Mouse (Mus musculus): ENCODE results near the gene Cdh12.

Gene Cdh12

DNA sequence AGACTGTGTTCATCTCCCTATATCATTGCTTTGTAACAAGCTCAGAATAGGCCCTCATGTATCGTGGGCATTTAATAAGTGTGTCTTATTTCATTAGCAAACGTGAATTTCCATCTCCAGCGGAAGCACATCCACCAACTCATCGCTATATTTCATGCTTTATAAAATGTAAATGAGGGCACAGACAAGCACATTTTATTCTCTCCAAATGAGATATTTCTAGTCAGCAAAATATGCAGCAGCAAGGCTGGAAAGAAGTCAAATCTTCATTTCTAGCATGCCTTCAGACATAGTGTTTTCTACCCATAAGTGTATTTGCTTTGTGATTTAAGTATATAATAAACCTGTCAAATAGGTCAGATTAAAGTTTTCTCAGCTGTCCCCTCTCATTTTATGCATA is 262.8 kb downstream of the Cdh12 start:
- no peak for DNase-seq (ENCODE audit: low spot score in 2 of 2)

DNA sequence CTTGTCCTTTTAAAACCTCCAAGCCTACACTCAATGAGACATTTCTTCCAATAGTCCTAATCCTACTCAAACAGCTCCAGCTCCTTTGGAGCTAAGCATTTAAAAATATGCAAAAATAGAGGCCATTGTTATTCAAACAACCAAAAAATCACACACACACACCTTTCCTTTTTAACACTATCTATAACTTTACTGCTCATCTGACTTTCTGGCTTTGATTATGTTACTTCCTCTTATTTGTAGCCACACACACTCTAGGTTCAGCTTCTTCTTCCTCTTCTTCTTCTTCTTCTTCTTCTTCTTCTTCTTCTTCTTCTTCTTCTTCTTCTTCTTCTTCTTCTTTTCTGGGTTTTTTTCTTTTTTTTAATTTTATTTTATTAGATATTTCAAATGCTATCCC is 323.2 kb downstream of the Cdh12 start:
- no peak for DNase-seq (ENCODE audit: low spot score in 2 of 2)

DNA sequence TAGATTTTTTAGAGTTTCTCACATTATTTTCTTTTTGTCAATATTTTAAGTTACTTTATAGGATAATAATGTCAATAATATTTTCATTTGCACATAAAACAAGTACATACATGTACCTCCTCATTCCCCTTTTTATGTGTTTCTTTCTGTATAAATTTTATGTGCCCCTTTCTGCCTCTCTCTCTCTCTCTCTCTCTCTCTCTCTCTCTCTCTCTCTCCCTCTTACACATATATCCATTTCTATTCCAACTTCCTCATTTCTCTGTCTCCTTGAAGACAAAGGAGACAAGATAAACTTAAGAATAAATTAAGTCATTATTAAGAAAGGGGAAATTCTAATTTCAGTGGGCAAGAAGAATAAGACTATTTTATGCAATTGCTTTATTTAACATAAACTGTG is 324.4 kb downstream of the Cdh12 start:
- DNase-seq (ENCODE audit: low spot score in 2 of 2) = no peak

DNA sequence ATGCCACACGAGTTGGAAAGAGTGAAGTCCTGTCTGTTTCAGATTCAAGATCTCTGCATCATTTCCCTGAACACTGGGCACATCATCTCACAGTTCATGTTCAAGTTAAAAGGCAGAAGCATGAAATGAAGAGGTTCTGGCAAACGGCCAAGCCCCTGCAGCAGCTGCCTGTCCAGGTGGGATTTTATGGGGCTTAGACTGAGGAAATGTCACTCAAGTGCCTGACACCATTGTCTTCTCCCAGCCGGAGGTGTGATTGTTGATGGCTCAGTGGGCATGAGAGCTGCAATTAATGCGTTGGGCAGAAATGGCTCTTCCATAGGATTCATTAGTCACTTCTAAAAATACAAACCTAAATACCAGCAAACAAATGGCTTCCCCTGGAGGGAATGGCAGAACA is 347.9 kb downstream of the Cdh12 start:
- DNase-seq (ENCODE audit: low spot score in 2 of 2) = no peak

DNA sequence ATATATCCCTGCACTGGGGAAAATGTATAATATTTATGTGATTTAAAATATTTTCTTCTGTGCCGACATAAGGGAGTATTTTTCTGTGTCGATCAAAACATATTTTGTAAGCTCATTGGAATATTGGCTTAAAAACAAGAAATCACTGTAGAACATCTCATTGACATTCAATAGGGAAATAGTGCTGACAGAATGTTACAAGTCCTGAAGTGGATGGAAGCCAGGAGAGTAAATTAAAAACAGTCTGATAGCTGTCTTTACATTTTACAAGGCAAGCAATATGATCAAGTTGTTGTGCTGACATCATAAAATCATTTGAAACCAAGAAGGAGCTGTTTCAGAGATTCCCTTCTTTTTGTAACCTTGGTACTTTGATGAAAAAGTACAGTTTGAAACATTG is 349.5 kb downstream of the Cdh12 start:
- DNase-seq (ENCODE audit: low spot score in 2 of 2) = no peak

DNA sequence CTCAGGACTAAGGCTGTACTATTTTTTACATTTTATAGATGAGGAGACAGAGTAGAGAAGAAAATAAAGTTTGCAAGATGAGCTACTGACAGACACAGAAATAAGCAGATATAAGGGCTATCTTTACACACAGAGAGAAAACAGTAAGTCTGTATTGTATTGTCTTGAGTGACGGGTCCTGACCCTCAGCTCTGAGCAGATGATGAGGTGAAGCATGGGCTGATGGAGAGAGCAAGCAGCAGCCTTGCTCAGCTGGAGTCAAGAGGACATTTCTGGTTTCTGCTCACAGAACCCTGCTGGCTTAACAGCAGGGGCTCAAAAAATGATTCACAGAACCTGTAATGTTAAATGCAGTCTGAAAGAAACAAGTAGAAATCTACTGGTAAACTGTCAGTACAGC is 386.8 kb downstream of the Cdh12 start:
- no peak for DNase-seq (ENCODE audit: low spot score in 2 of 2)

DNA sequence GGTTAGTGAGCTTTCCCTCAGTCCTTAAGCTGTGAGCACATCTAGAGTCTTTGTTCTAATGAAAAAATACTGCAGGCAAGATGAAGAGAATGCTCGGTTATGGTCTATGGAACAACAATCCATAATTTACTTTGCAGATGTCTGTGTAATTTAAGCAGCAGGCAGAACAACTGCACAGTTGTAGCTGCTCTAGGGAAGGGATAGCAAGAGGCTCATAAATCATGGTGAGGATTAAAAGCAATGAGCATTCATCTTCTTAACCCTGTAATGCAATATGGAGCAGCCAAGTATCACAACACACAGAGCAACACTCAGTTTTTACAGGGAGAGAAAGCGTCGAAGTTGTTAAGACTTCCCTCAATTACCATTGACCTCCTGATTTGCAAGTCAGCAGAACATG is 387.9 kb downstream of the Cdh12 start:
- no peak for DNase-seq (ENCODE audit: low spot score in 2 of 2)

DNA sequence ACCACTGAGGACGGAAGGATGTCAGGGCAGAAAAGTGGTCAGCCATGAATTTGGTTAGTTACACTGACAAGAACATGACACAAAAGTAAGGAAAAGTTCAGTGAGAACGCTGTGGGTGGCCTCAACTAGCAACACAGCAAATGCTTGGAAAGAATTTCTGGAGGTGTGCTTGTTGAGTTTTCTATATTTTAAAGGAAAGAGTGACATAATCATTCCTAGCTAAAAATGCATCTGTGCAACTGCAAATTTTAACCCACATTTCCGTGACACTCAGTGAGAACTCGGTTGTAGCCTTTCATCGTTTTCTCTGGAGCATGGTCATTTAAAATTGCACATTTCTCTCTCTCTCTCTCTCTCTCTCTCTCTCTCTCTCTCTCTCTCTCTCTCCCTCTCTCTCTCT is 392.4 kb downstream of the Cdh12 start:
- DNase-seq (ENCODE audit: low spot score in 2 of 2) = no peak

DNA sequence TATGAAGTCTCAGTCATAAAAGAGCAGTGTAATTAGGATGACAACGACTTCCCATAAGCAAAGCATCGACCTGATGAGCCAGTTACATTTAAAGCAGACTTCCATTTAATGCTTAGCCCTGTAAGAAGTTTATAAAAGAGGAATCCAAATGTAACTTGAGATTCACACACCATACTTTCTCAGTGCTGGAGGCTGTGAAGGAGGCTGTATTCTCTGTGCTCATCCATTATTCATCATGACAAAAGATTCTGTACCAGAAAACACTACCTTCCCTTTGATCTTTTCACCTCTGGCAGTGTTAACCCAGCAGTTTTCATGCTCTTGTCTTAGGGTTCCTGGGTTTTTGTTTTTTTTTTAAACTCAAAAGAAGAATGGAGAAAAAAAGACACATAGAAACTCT is 414.0 kb downstream of the Cdh12 start:
- no peak for DNase-seq (ENCODE audit: low spot score in 2 of 2)

DNA sequence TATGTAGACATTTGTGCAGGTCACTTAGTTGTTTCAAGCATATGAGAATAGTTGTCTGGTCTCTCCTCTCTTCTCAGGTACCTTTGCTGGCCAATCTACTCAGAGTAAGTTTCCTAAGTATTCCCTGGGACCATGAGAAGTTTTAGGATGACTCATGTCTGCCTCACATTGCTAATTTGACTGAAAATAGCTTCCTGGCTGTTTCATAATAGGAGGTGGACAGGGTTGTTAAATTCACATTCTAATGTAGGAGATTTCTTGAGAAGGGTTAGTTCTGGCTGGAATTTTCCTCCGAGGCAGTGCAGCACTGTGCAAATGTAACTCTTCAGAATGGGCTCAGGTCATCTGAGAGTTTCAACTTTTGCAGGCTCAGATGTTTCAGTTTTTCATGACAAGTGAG is 423.5 kb downstream of the Cdh12 start:
- no peak for DNase-seq (ENCODE audit: low spot score in 2 of 2)

DNA sequence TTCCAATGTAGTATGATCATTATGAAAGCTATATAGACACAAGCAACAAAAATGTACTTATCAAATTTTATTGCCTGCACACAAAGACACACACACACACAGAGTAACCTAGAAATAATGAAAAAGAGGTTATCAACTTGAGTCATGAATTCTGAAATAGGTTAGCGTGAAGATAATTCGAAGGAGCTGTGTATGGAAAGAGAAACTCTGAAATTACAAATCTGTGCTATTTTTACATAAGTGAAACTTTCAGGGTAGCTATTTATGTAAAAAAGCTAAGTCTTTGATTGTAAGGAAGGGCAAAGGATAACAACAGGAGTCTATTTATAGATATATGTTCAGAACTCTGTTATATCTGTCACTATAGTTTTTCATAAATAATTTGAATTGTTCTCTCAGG is 427.9 kb downstream of the Cdh12 start:
- DNase-seq (ENCODE audit: low spot score in 2 of 2) = no peak

DNA sequence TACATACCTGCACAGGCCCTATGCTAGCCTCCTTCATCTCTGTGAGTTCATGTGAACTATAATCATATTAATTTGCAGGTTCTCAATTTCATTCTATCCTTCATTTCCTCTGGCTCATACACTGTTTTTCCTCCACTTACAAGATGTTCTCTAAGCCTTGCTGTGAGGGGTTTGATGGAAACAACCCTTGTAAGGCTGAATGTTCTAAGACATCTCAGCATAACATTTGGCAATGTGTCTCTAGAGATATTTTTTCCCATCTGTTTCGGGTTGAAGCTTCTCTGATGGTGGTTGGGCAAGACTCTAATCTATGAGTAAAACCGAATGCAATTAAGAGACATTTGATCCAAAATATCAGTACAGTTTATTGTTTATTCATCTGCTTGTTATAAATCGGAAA is 444.4 kb downstream of the Cdh12 start:
- DNase-seq (ENCODE audit: low spot score in 2 of 2) = no peak

DNA sequence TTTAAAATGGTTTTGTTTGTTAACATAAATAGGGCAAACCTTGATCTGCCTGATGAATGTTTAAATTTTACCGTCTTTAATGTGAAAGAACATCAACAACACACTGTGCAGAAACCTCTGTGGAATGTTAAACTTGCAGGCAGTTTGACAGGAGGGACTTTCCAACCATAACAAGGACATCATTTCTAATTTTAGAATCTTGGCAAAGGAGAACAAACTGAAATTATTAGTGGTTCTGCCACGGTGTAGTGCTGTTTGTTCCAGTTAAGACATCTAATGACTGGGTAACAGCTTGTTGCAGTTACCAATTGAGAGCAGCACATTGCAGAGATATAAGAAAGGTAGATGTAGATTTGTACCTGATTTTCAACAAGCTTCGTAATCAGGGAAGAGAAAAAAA is 453.5 kb downstream of the Cdh12 start:
- no peak for DNase-seq (ENCODE audit: low spot score in 2 of 2)

DNA sequence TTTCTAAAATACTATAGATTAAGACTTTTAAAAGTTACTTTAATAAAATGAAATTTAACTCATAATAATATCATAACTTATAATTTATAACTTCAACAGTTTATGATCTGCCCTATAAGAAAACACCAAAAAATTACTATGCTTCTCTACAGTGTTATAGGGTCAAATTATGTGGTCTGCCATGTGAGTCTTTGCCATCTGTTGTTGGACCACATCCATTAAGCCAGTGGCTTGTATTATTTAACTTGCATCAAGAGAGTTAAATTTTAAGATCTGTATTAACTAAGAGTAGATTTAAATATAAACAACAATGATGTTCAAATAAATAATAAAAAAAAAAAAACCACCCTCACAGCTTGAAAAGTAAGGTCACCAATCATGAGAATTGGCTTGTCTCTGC is 479.2 kb downstream of the Cdh12 start:
- no peak for DNase-seq (ENCODE audit: low spot score in 2 of 2)

DNA sequence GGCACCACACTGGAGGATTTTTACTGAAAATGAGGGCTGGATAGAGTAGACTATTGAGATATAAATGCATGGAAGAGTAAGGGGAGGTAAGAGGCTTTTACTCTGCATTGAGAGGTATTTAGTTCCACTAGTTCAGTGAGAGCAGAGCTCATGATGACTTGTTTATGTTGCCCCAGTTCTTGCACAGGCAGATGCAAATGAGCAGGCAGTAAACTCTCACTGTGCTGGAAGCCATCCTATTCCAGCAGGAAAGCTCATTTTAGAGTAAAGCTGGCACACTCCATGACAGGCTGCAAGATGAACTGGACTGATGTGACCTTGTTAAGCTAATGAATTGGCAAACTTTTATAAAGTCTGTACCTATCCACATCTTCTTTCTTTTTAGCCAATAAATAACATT is 494.9 kb downstream of the Cdh12 start:
- no peak for DNase-seq (ENCODE audit: low spot score in 2 of 2)

DNA sequence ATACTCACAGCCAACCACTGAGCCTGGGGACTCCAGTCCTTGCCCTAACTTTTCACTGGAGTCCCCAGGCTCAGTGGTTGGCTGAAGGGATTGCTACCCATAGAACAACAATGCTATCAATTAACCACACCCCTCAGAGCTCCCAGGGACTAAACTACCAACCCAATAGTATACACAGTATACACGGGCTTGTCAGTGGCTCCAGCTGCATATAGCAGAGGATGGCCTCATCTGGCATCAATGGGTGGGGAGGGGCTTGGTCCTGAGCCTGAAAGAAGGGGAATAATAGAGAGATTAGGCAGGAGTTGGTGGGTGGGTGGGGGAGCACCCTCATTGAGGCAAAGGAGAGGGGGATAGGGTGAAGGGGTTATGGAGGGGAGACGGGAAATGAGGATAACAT is 518.4 kb downstream of the Cdh12 start:
- DNase-seq (ENCODE audit: low spot score in 2 of 2) = no peak

DNA sequence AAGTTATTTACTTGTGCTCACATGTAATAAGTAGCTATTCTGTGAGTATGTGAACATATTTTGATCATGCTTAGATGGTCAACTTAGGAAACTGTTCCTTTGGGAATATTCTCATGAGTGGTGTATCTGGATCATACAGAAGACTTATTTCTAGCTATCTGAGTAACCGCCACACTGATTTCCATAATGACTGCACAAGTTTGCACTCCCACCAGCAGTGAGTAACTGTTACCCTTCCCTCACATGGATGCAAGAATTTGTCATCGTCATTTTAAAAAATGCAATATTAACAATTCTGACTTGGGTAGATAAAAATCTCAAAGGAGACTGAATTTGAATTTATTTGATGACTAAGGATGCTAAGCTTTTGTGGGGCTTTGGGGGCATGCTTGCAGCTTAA is 522.0 kb downstream of the Cdh12 start:
- no peak for DNase-seq (ENCODE audit: low spot score in 2 of 2)

DNA sequence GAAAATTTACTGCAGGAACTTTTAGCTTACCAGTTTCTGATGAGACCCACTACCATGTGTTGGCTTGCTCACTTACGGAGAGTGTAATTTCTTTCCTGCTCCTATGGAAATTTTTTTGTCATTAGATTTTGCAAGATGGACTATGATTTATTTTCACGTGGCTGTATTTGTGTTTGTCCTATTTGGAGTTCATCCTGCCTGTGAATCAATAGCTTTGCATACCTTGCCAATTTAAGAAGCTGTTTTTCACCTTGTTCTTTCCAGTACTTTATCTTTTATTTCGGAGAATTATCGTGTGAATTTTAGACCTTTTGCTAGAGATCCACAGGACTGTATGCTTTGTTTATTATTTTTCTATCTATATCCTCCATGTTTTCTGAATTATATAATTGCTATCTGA is 551.5 kb downstream of the Cdh12 start:
- DNase-seq (ENCODE audit: low spot score in 2 of 2) = no peak

DNA sequence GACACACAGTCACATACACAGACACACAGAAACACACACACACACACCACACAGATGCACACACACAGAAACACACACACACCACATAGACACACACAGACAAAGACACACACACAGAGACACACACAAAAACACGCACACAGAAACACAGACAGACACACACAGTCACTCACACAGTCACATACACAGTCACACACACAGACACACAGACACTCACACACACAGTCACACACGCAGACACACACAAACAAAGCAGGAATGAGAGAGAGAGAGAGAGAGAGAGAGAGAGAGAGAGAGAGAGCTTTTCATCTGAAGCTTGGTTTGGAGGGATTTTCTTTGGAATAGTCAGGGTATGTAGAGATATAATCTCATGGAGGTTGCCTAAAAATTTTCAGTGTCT is 558.9 kb downstream of the Cdh12 start:
- DNase-seq (ENCODE audit: low spot score in 2 of 2) = no peak

DNA sequence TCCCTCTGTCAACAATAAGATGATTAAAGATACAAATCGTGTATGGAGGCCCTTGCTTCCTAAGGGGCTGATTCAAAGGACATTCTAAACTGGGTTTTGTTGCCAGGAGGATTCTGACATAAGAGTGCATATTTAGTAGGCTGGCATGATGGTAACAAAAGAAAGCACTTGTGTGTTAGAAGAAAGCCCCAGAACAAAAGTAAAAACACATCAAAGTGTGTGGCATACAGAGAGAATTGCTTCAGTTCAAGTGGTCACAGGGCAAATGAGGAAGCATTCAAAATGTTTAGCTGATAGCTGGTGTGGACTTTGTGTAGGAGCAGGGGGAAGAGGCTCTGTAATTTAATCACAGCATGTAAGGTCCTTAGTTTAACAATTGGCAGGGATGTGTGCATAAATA is 559.4 kb downstream of the Cdh12 start:
- no peak for DNase-seq (ENCODE audit: low spot score in 2 of 2)

DNA sequence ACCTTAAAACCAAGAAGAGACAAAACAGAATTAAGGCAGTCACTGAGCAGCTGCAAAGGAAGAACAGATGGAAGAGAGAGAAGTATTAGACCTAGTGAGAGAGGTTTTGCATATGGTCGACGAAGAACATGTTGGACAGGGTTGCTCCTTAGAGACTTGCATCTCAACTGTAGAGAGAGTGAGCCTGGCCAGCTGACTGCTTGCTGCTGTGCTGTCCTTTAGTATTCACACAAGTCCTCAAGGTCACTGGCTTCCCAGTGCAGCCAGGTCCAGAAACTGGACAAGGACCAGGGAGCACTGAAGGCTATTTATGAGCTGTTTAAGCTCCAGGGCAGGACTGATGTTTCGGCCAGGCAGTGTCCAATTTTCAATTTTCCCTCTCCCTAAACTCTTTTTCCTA is 559.9 kb downstream of the Cdh12 start:
- peak in 1 of 2 experiments; percentile 31 for DNase-seq (ENCODE audit: low spot score in 2 of 2)

DNA sequence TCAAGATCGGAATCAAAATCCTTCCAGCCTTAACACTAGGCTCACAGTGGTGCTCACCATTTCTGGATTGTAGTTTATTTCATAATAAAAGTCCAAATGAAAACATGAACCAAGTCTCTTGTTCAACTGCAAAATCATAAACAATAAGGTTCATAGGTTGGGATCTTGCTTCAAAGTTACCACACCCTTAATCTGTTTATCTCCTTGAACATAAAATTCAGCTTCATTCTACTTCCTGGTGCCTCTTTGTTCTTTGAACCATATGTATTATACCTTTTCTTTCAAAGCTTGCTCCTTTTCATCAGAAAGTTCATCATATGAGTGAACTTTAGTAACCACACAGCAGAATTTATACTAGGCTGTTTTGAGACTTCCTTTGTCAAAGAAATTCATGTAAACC is 614.6 kb downstream of the Cdh12 start:
- no peak for DNase-seq (ENCODE audit: low spot score in 2 of 2)

DNA sequence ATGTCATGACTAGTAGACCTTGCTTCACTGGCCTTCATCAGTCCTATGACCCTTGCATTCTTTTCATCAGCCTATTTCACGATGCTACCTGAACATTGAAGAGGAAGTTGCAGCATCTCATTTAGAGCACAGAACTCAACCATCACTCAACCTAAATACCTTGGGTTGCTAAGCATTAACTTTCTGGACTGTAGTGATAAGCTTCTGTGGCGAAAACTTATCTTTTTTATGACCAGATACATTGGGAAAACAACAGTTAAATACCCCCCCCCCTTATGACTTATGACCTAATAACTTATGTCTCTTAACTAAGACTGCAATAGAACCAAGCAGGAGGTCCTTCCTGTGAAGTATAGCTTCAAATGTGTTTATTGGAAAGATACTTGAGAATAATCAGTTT is 620.2 kb downstream of the Cdh12 start:
- no peak for DNase-seq (ENCODE audit: low spot score in 2 of 2)

DNA sequence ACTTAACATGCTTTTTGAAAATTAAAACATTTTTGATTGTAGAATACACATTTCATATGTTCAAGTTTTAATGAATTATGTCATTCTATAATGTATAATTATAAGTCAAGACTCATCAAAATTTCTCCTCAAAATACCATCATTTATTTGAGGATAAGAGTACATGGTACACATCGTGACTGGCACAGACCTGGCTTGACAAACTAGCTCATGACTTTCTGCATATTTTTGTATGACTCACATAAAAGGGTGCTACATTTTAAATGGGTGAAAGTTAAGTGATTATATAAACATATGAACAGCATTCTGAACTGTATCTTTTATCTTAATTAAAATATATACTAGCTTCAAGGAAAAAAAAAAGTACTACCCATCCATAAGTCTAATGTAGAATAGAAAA is 643.8 kb downstream of the Cdh12 start:
- DNase-seq (ENCODE audit: low spot score in 2 of 2) = no peak
